Mouse (Mus musculus): ENCODE measurements around the gene Tipin. TPM values are rescaled to one million over a fixed set of nuclear protein-coding genes. Genes with fewer than 3 reads are reported as not detected.

The Tipin gene
- polyA plus RNA-seq, 1 experiment from 2014 or later: 159 TPM

GRCm38 (mm10) chr9:64312128-64312527 lies 30.7 kb downstream of the Tipin start:
- 38% methylated on average over 1 of the region's 1 CpGs for WGBS (ENCODE audit: insufficient replicate concordance)
- H3K4me1 ChIP-seq (ENCODE audit: control insufficient read depth, insufficient read depth, low read length): no peaks in the 10 kb centered on the region
- H3K36me3 ChIP-seq (ENCODE audit: control insufficient read depth, insufficient read depth, low read length): peaks cover 16% of the 10 kb centered on the region; the same call in 1 of the 2 replicates
- H3K27me3 ChIP-seq (ENCODE audit: control insufficient read depth, insufficient read depth, low read length): no peaks in the 10 kb centered on the region
- no peak overlapping the region for H3K9ac ChIP-seq (ENCODE audit: low read depth, low read length)
- H3K9me3 ChIP-seq (replicated peaks; ENCODE audit: control insufficient read depth, low read length): no peaks in the 10 kb centered on the region
- no peak overlapping the region for H3K4me3 ChIP-seq (ENCODE audit: low read depth, low read length)
- ATAC-seq (replicated peaks; ENCODE audit: insufficient number of reproducible peaks, low FRiP score, low TSS enrichment): no peak
- no peak overlapping the region for H3K4me2 ChIP-seq
- no peak overlapping the region for H3K27ac ChIP-seq (ENCODE audit: low read depth, low read length)

DNA sequence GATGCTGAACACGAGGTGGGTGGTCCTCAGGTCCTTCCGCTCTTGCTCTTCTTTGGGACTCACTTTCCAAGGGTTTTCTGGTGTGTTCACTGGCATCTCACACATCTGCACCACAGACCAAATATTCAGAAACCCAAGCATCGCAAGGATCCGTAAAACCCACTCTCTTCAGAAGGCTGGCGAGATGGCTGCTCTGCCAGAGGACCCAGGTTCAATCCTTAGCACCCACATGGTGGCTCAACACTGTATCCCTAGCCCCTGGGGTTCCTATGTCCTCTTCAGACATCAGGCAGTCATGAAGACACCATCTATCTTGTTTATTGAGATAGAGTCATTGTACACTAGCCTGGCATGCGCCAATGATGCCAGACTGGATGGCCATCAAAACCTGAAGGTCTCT lies 33.3 kb downstream of the Tipin start:
- Histone ChIP-seq H3K36me3 (ENCODE audit: control insufficient read depth, insufficient read depth, low read length) (peaks cover 5% of the 10 kb centered on the region), H3K9ac (ENCODE audit: low read depth, low read length) (no peak overlapping the region)
- 91% methylated on average over 6 of the region's 6 CpGs for WGBS (ENCODE audit: insufficient replicate concordance)

DNA sequence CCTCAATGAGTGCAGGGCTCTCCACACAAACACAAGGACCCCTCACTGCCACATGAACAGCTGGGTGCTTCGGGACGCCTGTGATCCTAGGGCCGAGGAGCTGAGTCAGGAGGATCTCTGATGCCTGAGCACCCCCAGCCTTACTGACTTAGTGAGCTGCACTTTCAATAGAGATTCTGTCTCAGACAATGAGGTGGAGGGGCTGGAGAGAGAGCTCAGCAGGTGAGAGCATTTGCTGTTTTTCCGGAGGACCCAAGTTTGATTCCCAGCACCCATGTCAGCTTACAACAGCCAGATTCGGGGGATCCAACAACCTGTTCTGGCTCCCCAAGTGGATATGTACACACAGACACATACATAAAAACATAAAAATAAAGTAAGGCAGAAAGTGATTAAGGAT lies 35.6 kb downstream of the Tipin start:
- Histone ChIP-seq H3K4me1 (ENCODE audit: control insufficient read depth, insufficient read depth, low read length) (no peaks in the 10 kb centered on the region), H3K4me3 (ENCODE audit: low read depth, low read length) (no peak overlapping the region), H3K4me2 (no peak overlapping the region), H3K9ac (ENCODE audit: low read depth, low read length) (no peak overlapping the region), H3K27me3 (ENCODE audit: control insufficient read depth, insufficient read depth, low read length) (no peaks in the 10 kb centered on the region), H3K36me3 (ENCODE audit: control insufficient read depth, insufficient read depth, low read length) (peaks cover 11% of the 10 kb centered on the region), H3K27ac (ENCODE audit: low read depth, low read length) (no peak overlapping the region), H3K9me3 (replicated peaks; ENCODE audit: control insufficient read depth, low read length) (no peaks in the 10 kb centered on the region)
- ATAC-seq (replicated peaks; ENCODE audit: insufficient number of reproducible peaks, low FRiP score, low TSS enrichment): no peak
- 92% methylated on average over 5 of the region's 5 CpGs for WGBS (ENCODE audit: insufficient replicate concordance)

More for the DNA sequence above, 33.3 kb downstream of the Tipin start:
- Histone ChIP-seq H3K4me3 (ENCODE audit: low read depth, low read length) (no peak overlapping the region), H3K9me3 (replicated peaks; ENCODE audit: control insufficient read depth, low read length) (no peaks in the 10 kb centered on the region), H3K4me2 (no peak overlapping the region), H3K4me1 (ENCODE audit: control insufficient read depth, insufficient read depth, low read length) (no peaks in the 10 kb centered on the region), H3K27ac (ENCODE audit: low read depth, low read length) (no peak overlapping the region), H3K27me3 (ENCODE audit: control insufficient read depth, insufficient read depth, low read length) (no peaks in the 10 kb centered on the region)
- no peak for ATAC-seq (replicated peaks; ENCODE audit: insufficient number of reproducible peaks, low FRiP score, low TSS enrichment)

DNA sequence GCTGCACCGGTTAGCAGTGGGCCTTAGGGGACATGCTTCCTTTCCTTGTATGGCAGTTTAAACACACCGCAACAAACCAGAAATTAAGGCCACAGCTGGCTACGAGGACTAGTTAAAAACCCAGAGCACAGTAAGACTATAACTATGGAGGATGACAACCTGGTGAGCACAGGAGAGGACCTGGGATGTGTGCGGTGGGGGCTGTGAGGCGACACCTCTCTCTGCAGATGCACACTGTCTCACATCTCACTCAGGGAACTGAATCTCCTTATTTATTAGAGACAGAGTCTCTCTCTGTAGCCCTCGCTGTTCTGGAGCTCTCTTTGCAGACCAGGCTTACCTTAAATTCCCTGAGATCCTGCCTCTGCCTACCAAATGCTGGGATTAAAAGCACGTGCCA lies 42.6 kb downstream of the Tipin start:
- Histone ChIP-seq H3K9me3 (replicated peaks; ENCODE audit: control insufficient read depth, low read length) (no peaks in the 10 kb centered on the region), H3K4me3 (ENCODE audit: low read depth, low read length) (no peak overlapping the region), H3K36me3 (ENCODE audit: control insufficient read depth, insufficient read depth, low read length) (peaks cover 11% of the 10 kb centered on the region), H3K4me2 (no peak overlapping the region), H3K27ac (ENCODE audit: low read depth, low read length) (no peak overlapping the region), H3K9ac (ENCODE audit: low read depth, low read length) (no peak overlapping the region), H3K27me3 (ENCODE audit: control insufficient read depth, insufficient read depth, low read length) (no peaks in the 10 kb centered on the region), H3K4me1 (ENCODE audit: control insufficient read depth, insufficient read depth, low read length) (no peaks in the 10 kb centered on the region)
- 89% methylated on average over 7 of the region's 7 CpGs for WGBS (ENCODE audit: insufficient replicate concordance)
- no peak for ATAC-seq (replicated peaks; ENCODE audit: insufficient number of reproducible peaks, low FRiP score, low TSS enrichment)

GRCm38 (mm10) chr9:64335825-64336224 lies 54.4 kb downstream of the Tipin start:
- WGBS (ENCODE audit: insufficient replicate concordance): 86% methylated on average over 6 of the region's 6 CpGs
- Histone ChIP-seq H3K9ac (ENCODE audit: low read depth, low read length) (no peak overlapping the region; the same call in 1 of the 2 replicates), H3K36me3 (ENCODE audit: control insufficient read depth, insufficient read depth, low read length) (peaks cover 7% of the 10 kb centered on the region), H3K9me3 (replicated peaks; ENCODE audit: control insufficient read depth, low read length) (no peaks in the 10 kb centered on the region), H3K4me2 (no peak overlapping the region), H3K4me3 (ENCODE audit: low read depth, low read length) (no peak overlapping the region), H3K27me3 (ENCODE audit: control insufficient read depth, insufficient read depth, low read length) (no peaks in the 10 kb centered on the region), H3K27ac (ENCODE audit: low read depth, low read length) (no peak overlapping the region), H3K4me1 (ENCODE audit: control insufficient read depth, insufficient read depth, low read length) (0 out of 2 replicates have a peak, but pooled peaks cover 7% of the 10 kb centered on the region)
- no peak for ATAC-seq (replicated peaks; ENCODE audit: insufficient number of reproducible peaks, low FRiP score, low TSS enrichment)

- H3K9me3 ChIP-seq (replicated peaks; ENCODE audit: control insufficient read depth, low read length): no peaks in the 10 kb centered on the region
- no peaks in the 10 kb centered on the region for H3K27me3 ChIP-seq (ENCODE audit: control insufficient read depth, insufficient read depth, low read length)
- 47% methylated on average over 8 of the region's 8 CpGs for WGBS (ENCODE audit: insufficient replicate concordance)
- peak overlapping the region; percentile 65 for H3K4me2 ChIP-seq
- H3K27ac ChIP-seq (ENCODE audit: low read depth, low read length): no peak overlapping the region
- 0 out of 2 replicates have a peak, but pooled peaks cover 5% of the 10 kb centered on the region for H3K4me1 ChIP-seq (ENCODE audit: control insufficient read depth, insufficient read depth, low read length)
- no peak for ATAC-seq (replicated peaks; ENCODE audit: insufficient number of reproducible peaks, low FRiP score, low TSS enrichment)
- no peak overlapping the region for H3K4me3 ChIP-seq (ENCODE audit: low read depth, low read length)
- H3K9ac ChIP-seq (ENCODE audit: low read depth, low read length): no peak overlapping the region
- H3K36me3 ChIP-seq (ENCODE audit: control insufficient read depth, insufficient read depth, low read length): peaks cover 7% of the 10 kb centered on the region
These were observed 58.0 kb downstream of the Tipin start for GRCm38 (mm10) chr9:64339361-64339760.

DNA sequence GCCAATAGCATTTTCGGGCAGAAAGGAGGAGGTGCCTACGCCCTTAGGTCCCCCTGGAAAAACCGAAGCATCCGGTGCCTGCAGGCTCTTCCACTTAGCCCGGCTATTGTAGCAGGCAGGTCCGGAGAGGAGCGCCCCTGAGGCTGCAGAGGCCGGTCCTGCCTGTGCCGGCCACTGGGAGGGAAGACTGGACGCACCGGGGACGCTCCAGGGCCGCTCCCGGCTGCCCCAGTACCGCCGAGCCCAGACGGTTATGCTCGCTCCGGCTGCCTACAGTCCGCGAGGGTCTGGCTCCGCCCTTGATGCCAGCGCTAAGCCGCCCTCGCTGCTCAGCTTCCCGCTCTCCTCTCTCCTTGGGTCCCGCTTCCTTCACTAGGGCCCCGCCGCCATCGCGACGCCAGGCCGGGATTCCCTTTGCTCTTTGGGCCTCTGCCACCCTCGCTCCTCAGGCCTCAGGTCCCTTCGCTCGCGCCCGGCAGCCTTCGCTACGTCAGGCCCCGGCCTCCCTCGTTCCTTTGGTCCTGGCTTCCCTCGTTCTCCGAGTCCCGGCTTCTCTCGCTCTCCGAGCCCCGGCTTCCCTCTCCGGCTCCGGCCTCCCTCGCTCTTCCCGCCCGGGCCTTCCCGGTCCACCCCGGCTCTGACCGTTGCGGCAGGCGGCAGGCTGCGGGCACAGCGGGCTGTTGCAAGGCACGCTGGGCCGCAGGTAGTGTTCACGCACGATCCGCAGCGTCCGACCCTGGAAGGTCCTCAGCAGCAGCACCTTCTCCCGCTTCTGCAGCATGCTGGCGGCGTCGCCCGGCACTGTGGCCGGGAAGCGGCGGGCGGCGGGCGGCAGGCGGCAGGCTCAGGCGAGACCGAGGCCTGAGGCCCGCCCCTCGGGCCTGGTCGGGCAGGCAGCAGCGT lies 59.2 kb downstream of the Tipin start:
- peak overlapping the region; percentile 93 for H3K9ac ChIP-seq (ENCODE audit: low read depth, low read length)
- peak; percentile 77 for ATAC-seq (replicated peaks; ENCODE audit: insufficient number of reproducible peaks, low FRiP score, low TSS enrichment)
- peak overlapping the region; percentile 100 for H3K27ac ChIP-seq (ENCODE audit: low read depth, low read length)
- no peaks in the 10 kb centered on the region for H3K9me3 ChIP-seq (replicated peaks; ENCODE audit: control insufficient read depth, low read length)
- H3K4me1 ChIP-seq (ENCODE audit: control insufficient read depth, insufficient read depth, low read length): 0 out of 2 replicates have a peak, but pooled peaks cover 5% of the 10 kb centered on the region
- peak overlapping the region; percentile 54 for H3K4me3 ChIP-seq (ENCODE audit: low read depth, low read length)
- no peaks in the 10 kb centered on the region for H3K27me3 ChIP-seq (ENCODE audit: control insufficient read depth, insufficient read depth, low read length)
- WGBS (ENCODE audit: insufficient replicate concordance): under 1% methylated on average over 83 of the region's 85 CpGs
- H3K4me2 ChIP-seq: peak overlapping the region; percentile 65
- peaks cover 6% of the 10 kb centered on the region for H3K36me3 ChIP-seq (ENCODE audit: control insufficient read depth, insufficient read depth, low read length)

GRCm38 (mm10) chr9:64341254-64341566 lies 59.8 kb downstream of the Tipin start, which contains the start of gene Dis3l:
TSS of gene Dis3l (minus strand) at chr9:64341288.
- Histone ChIP-seq H3K4me2 (peak within 1 kb of the TSS; percentile 65), H3K27ac (ENCODE audit: low read depth, low read length) (peak within 1 kb of the TSS; percentile 100), H3K9ac (ENCODE audit: low read depth, low read length) (peak within 1 kb of the TSS; percentile 93), H3K27me3 (ENCODE audit: control insufficient read depth, insufficient read depth, low read length) (no peaks in the 10 kb centered on the region), H3K36me3 (ENCODE audit: control insufficient read depth, insufficient read depth, low read length) (peaks cover 3% of the 10 kb centered on the region; the same call in 1 of the 2 replicates), H3K9me3 (replicated peaks; ENCODE audit: control insufficient read depth, low read length) (no peaks in the 10 kb centered on the region), H3K4me3 (ENCODE audit: low read depth, low read length) (peak within 1 kb of the TSS; percentile 54), H3K4me1 (ENCODE audit: control insufficient read depth, insufficient read depth, low read length) (0 out of 2 replicates have a peak, but pooled peaks cover 5% of the 10 kb centered on the region)
- 14% methylated on average over 16 of the region's 16 CpGs for WGBS (ENCODE audit: insufficient replicate concordance)
- ATAC-seq (replicated peaks; ENCODE audit: insufficient number of reproducible peaks, low FRiP score, low TSS enrichment): no peak
